Mouse (Mus musculus): ENCODE data around the gene Rai14. TPM values are rescaled to one million over a fixed set of nuclear protein-coding genes. Genes with fewer than 3 reads are reported as not detected.

Rai14 gene
- 5.1 TPM for polyA plus RNA-seq (2015; fragmentation: Illumina TruSeq; extraction: RNeasy Lipid Tissue Mini Kit (QIAGEN cat#74804); ENCODE audit: low read depth, low replicate concordance)

GRCm38 (mm10) chr15:10714409-10715138, at the start of gene Rai14:
Rai14 (minus strand) TSS chr15:10714624.

GRCm38 (mm10) chr15:10558465-10558864, 156.0 kb downstream of the Rai14 start, which contains the start of gene Ttc23l:
Ttc23l (minus strand) TSS chr15:10558668.

Other genes starting within 250 kb of the Rai14 start
- gene Dnajc21, start 244.1 kb downstream of the Rai14 start, polyA plus RNA-seq (2015; fragmentation: Illumina TruSeq; extraction: RNeasy Lipid Tissue Mini Kit (QIAGEN cat#74804); ENCODE audit: low read depth, low replicate concordance): 34.9 TPM
- 29.9 TPM for gene Brix1, start 228.7 kb downstream of the Rai14 start, polyA plus RNA-seq (2015; fragmentation: Illumina TruSeq; extraction: RNeasy Lipid Tissue Mini Kit (QIAGEN cat#74804); ENCODE audit: low read depth, low replicate concordance)
- 19.3 TPM for gene Rad1, start 228.6 kb downstream of the Rai14 start, polyA plus RNA-seq (2015; fragmentation: Illumina TruSeq; extraction: RNeasy Lipid Tissue Mini Kit (QIAGEN cat#74804); ENCODE audit: low read depth, low replicate concordance)
- gene Ttc23l, start 156.0 kb downstream of the Rai14 start, polyA plus RNA-seq (2015; fragmentation: Illumina TruSeq; extraction: RNeasy Lipid Tissue Mini Kit (QIAGEN cat#74804); ENCODE audit: low read depth, low replicate concordance): not detected
- 0.28 TPM for gene C1qtnf3, start 237.7 kb upstream of the Rai14 start, polyA plus RNA-seq (2015; fragmentation: Illumina TruSeq; extraction: RNeasy Lipid Tissue Mini Kit (QIAGEN cat#74804); ENCODE audit: low read depth, low replicate concordance)

Data from brain, adult 10 weeks (tissue).